Mouse (Mus musculus): ENCODE measurements around the gene Phldb1.

GRCm38 (mm10) chr9:44697866-44698265 is 37.1 kb downstream of the Phldb1 start:
- TF ChIP-seq CTCF (conservative IDR thresholded peaks at IDR 0.05; ENCODE audit: insufficient read depth, insufficient read length, low read depth, low read length) (no peak), POLR2A (IDR thresholded peaks at IDR 0.05; ENCODE audit: low read depth, low read length) (no peak)

Measured in kidney, adult 2 months (tissue).